Mouse (Mus musculus) T-helper 17 cell (primary cell): ENCODE measurements around the gene Cacng7.
"Not testable (repeated sequence)": the region's sequence is repeated elsewhere in the genome, so short reads cannot be mapped to it uniquely, and the experiment has no call there.

ENCODE experiments used
- in situ Hi-C, 2 experiments: fragments of 300-600 bp; cut with MboI, MseI; formaldehyde crosslinking; loops; 1 replicate in 1 of 2; 2 replicates in 1 of 2; pipeline ENCODE4 v1.15.1; 2025; ENCODE audit warnings: high pct_unique_total_duplicates in 2 of 2

Gene Cacng7

GRCm38 (mm10) chr7:3332619-3333521, at the start of gene Cacng7:
Cacng7 (plus strand) TSS chr7:3332955.
- in situ Hi-C loops = no loop called here

- in situ Hi-C loops = loop anchor here in 1 of 2 experiments (5.0 kb wide), 1 partner anchor 51 kb away; no protein-coding TSS in a partner anchor
Measured at GRCm38 (mm10) chr7:3283081-3283875, 49.5 kb upstream of the Cacng7 start.

GRCm38 (mm10) chr7:3284604-3285003, 48.2 kb upstream of the Cacng7 start:
- in situ Hi-C loops = loop anchor here in 1 of 2 experiments (5.0 kb wide), 1 partner anchor 52 kb away; no protein-coding TSS in a partner anchor

GRCm38 (mm10) chr7:3286036-3286435, 46.7 kb upstream of the Cacng7 start:
- in situ Hi-C loops = no loop called here

- in situ Hi-C loops = no loop called here
Measured at GRCm38 (mm10) chr7:3287186-3287585, 45.6 kb upstream of the Cacng7 start.

DNA sequence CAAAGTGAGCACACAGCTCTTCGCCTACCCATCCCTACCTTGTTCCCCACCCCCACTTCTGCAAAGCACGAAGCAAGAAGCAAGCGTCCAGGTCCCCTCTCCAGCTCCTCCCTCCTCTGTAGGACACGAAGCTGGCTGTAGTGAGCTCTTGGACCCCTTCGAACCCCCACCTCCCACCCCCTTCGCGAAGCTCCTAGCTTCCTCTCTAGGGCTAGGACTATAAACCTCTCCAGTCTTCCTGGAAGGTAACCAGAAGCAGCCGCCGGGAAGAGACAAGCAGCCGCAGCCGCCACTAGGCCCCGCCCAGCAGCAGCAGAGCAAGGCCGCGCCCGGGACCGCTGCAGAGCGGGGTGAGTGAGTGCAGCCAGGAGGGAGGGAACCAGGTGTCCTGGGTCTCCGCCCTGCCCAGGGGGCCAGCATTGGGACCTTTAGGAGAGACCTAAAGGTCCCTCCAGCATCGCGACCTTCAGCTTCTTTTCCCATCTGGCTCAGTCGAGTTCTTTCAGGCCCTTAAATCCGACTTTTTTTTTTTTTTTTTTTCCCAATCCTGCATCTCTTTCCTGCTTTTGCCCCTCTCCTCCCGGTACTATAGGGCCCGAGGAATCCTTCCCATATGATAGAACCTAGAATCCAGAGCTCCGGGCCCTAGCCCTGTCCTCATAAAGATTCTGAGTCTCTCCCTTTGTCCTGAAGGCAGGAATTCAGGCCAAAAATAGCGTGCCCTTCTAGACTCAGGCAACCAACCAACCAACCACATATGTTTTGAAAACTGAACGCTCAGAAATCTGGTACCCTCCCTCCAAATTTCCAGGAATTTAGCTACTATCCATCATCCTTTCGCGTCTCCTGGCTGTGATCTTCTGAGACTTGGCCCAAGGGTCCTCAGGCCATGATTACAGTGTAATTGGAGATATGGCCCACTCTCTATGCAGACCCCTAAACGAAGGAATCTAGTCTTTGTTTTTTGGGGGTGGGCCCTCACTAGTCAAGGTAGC, 43.5 kb upstream of the Cacng7 start, which contains the start of the genes Myadm and Prkcg:
Myadm (plus strand) TSS at position 105 of the 995 bp plus-strand sequence.
Prkcg (plus strand) TSS at position 204 of the 995 bp plus-strand sequence.
- in situ Hi-C loops = no loop called here

- in situ Hi-C loops = no loop called here
Measured at GRCm38 (mm10) chr7:3290257-3291033, 42.3 kb upstream of the Cacng7 start.

DNA sequence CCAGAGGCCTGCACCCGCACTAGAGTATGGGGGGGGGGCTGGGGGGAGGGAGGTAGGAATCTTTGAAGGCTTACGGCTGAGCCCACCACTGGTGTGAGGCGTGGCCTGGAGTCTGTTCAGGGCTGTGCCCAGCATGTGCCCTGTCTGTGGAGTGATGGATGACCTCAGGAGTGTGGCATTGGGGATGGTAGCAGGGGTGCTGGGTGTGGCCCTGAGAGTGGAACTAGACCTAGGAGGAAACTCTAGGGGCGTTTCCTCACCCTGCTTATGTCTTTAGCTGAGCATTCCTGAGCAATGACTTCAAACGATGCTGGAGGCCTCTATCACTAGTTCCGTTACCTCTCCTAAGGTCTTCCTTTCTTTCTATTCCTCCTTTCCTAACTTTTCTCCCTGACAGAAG, 41.6 kb upstream of the Cacng7 start:
- in situ Hi-C loops = no loop called here

- in situ Hi-C loops = no loop called here
Measured at GRCm38 (mm10) chr7:3291764-3292163, 41.0 kb upstream of the Cacng7 start.

- in situ Hi-C loops = not testable (repeated sequence)
Measured at GRCm38 (mm10) chr7:3292271-3292670, 40.5 kb upstream of the Cacng7 start.

- in situ Hi-C loops = no loop called here
Measured at GRCm38 (mm10) chr7:3292791-3293190, 40.0 kb upstream of the Cacng7 start.

DNA sequence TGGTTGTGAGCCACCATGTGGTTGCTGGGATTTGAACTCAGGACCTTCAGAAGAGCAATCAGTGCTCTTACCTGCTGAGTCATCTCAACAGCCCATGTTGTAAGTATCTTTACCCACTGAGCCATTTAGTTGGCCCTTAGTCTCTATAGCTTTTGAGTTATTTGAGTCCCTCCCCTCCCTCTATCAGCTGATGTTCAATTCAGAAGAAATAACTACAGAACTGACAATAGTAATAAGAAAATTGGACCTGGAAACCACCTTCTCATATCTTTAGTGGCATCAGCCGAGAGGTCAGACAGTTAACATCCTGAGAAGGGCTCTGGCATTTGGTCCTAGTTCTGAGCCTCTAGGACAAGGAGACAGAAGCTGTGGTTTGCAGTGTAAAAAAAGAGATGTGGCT, 38.0 kb upstream of the Cacng7 start:
- in situ Hi-C loops = no loop called here

- in situ Hi-C loops = no loop called here
Measured at GRCm38 (mm10) chr7:3295321-3296110, 37.2 kb upstream of the Cacng7 start.

- in situ Hi-C loops = no loop called here
Measured at GRCm38 (mm10) chr7:3296711-3297110, 36.0 kb upstream of the Cacng7 start.

DNA sequence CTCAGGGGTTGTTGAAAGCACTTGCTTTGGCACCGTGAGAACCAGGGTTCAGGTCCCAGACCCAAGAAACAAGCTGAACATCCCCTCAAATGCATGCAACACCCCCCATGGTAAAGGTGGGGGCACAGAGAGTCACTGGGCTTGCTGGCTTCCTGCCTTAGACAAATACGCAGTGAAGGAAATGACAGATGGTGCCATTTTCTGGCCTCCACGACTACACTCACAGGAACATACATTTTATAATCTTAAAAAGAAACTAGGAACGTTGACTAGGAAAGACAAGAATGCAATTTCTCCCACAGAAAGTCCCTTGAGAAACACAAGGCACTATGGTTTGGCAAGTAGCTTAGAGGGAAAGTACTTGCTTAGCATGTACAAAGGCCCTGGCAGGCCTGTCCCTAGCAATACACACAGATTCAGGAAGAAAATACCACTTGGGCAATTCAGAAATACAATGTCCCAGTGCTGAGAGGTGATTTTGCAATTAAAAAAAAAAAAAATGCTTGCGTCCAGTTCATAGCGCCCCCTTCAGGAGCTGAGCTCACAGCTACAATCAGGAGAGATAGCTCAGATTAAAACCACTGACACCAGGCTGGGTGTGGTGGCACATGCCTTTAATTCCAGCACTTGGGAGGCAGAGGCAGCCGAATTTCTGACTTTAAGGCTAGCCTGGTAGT, 32.7 kb upstream of the Cacng7 start:
- in situ Hi-C loops = no loop called here

DNA sequence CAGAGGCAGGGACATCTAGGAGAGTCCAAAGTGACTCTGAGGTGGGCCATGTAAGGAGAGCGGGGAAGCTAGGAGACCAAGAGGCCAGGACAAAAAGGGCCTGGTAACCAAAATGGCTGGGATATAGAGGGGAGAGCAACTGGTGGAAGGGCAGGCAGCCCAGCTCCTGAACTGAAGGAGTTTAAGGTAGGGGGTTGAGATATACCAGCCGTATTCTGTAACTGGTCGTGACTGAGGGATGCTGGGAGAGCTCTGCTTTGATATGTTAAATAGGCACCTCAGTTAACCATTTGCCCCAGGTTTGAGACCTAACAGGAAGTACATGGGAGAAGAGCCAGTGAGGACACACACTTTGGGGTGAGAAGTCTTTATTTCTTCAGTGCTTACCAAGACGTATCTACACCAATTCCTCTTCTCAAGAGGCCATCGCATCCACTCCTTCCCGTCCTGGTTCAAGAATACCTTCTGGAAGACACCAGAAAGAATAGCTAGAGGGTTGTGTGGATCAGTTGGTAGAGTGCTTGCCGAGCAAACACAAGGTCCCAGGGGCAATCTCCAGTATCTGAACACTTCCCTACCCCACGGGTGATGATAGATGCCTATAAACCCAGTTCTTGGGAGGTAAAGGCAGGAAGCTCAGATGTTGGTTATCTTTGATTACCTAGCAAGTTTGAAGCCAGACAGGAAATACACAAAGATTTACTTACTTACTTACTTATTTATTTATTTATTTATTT, 31.7 kb upstream of the Cacng7 start:
- in situ Hi-C loops = no loop called here

- in situ Hi-C loops = no loop called here
Measured at GRCm38 (mm10) chr7:3301628-3302555, 30.9 kb upstream of the Cacng7 start.
